Comparison of ENCODE assay signal across 20 mouse cellular contexts in genomic region chr14:60984266-60984665, GRCm38 (mm10).
A peak's percentile ranks its signal among the peaks of the same experiment; 100 is the strongest.
DNase-seq lines count a peak whose midpoint lies in the region; ATAC-seq and TF ChIP-seq lines count a peak whose summit lies in the region.
"Had no signal": no experiment of that assay in that cellular context is flagged by ENCODE, and none has a peak within 500 bp of the region (broad histone marks: within the 10 kb centered on the region; RNA-seq: fewer than 3 reads in every experiment).

No protein-coding gene starts in this region.

- ATAC-seq in forebrain, embryonic 14.5 days = no peak
- no peak for ATAC-seq in forebrain, postnatal 0 days
- ATAC-seq in liver, embryonic 11.5 days (replicated peaks; ENCODE audit: low FRiP score) = no peak
- ATAC-seq in neural tube, embryonic 13.5 days (ENCODE audit: low read depth) = no peak
- no peak for ATAC-seq in neural tube, embryonic 15.5 days (ENCODE audit: low FRiP score)

- no peaks in the 10 kb centered on the region for H3K27me3 ChIP-seq in forebrain, embryonic 14.5 days (replicated peaks; ENCODE audit: control insufficient read depth, insufficient read depth, low read length)
- no peaks in the 10 kb centered on the region for H3K27me3 ChIP-seq in forebrain, postnatal 0 days (ENCODE audit: insufficient read depth, low read length)
- H3K27me3 ChIP-seq in liver, adult 2 months (ENCODE audit: control insufficient read depth, insufficient read depth, low read length) = no peaks in the 10 kb centered on the region
- H3K27me3 ChIP-seq in liver, embryonic 11.5 days (replicated peaks; ENCODE audit: control insufficient read depth, insufficient read depth, low read length) = no peaks in the 10 kb centered on the region
- H3K27me3 ChIP-seq in neural tube, embryonic 13.5 days = no peaks in the 10 kb centered on the region
- H3K27me3 ChIP-seq in neural tube, embryonic 15.5 days (replicated peaks) = no peaks in the 10 kb centered on the region
- H3K27me3 ChIP-seq: CH12.LX; heart, embryonic 13.5 days; liver, embryonic 13.5 days had no signal

- H3K79me2 ChIP-seq in liver, adult 2 months (ENCODE audit: control insufficient read depth, insufficient read depth, low read length) = no peaks in the 10 kb centered on the region

- TF ChIP-seq CTCF in forebrain, postnatal 0 days (IDR thresholded peaks at IDR 0.05; ENCODE audit: low read depth) = no peak
- no peak for TF ChIP-seq CTCF in liver, adult 2 months (IDR thresholded peaks at IDR 0.05; ENCODE audit: low read depth, low read length)

- peaks cover 32% of the 10 kb centered on the region for H3K4me1 ChIP-seq in forebrain, embryonic 14.5 days (ENCODE audit: control insufficient read depth, insufficient read depth, low read length)
- H3K4me1 ChIP-seq in forebrain, postnatal 0 days (ENCODE audit: insufficient read depth) = 0 out of 2 replicates have a peak, but pooled peaks cover 3% of the 10 kb centered on the region
- peaks cover 14% of the 10 kb centered on the region for H3K4me1 ChIP-seq in liver, adult 2 months (ENCODE audit: control insufficient read depth, insufficient read depth, low read length)
- peaks cover 5% of the 10 kb centered on the region for H3K4me1 ChIP-seq in liver, embryonic 11.5 days (replicated peaks; ENCODE audit: control insufficient read depth, insufficient read depth, low read length)
- peaks cover 42% of the 10 kb centered on the region for H3K4me1 ChIP-seq in neural tube, embryonic 13.5 days (replicated peaks)
- H3K4me1 ChIP-seq in neural tube, embryonic 15.5 days = peaks cover 22% of the 10 kb centered on the region

- no peak for TF ChIP-seq POLR2A in liver, adult 2 months (IDR thresholded peaks at IDR 0.05; ENCODE audit: extremely low read depth, insufficient read depth, low read length)

- WGBS in forebrain, embryonic 14.5 days = 63% methylated on average over 6 of the region's 6 CpGs
- WGBS in forebrain, postnatal 0 days = 57% methylated on average over 6 of the region's 6 CpGs
- 34% methylated on average over 6 of the region's 6 CpGs for WGBS in liver, adult 2 months
- 52% methylated on average over 6 of the region's 6 CpGs for WGBS in liver, embryonic 11.5 days
- WGBS in neural tube, embryonic 13.5 days = 41% methylated on average over 6 of the region's 6 CpGs
- WGBS in neural tube, embryonic 15.5 days = 43% methylated on average over 6 of the region's 6 CpGs

- H3K9ac ChIP-seq in forebrain, embryonic 14.5 days (ENCODE audit: low read length) = no peak overlapping the region; the same call in 1 of the 2 replicates
- H3K9ac ChIP-seq in forebrain, postnatal 0 days = no peak overlapping the region
- no peak overlapping the region for H3K9ac ChIP-seq in liver, adult 2 months (ENCODE audit: low read depth, low read length)
- H3K9ac ChIP-seq in liver, embryonic 11.5 days (ENCODE audit: low read depth, low read length) = no peak overlapping the region
- no peak overlapping the region for H3K9ac ChIP-seq in neural tube, embryonic 13.5 days
- no peak overlapping the region for H3K9ac ChIP-seq in neural tube, embryonic 15.5 days (replicated peaks)
- H3K9ac ChIP-seq: heart, embryonic 13.5 days; liver, embryonic 13.5 days had no signal

- peak; percentile 6 for DNase-seq in forebrain, embryonic 14.5 days (ENCODE audit: low spot score)
- DNase-seq in forebrain, postnatal 0 days = no peak
- peak; percentile 71 for DNase-seq in liver, adult 2 months (ENCODE audit: extremely low read depth, low read depth, low spot score)
- no peak for DNase-seq in liver, embryonic 11.5 days (ENCODE audit: low spot score)
- no peak for DNase-seq in neural tube, embryonic 10.5 days (ENCODE audit: extremely low spot score, low spot score)
- DNase-seq in heart, adult 9 months (ENCODE audit: low spot score in 2 of 2) = no peak
- DNase-seq: cerebellum, adult 11 months; cerebellum, postnatal 14 days; heart, postnatal 36 days; kidney, adult 11 months; kidney, postnatal 10 days; layer of hippocampus, adult 9-11 months; liver, embryonic 13.5 days; midbrain, embryonic 14.5 days; thymus, adult 2 months had no signal

- no peaks in the 10 kb centered on the region for H3K36me3 ChIP-seq in forebrain, embryonic 14.5 days (ENCODE audit: control insufficient read depth, insufficient read depth, low read length)
- no peaks in the 10 kb centered on the region for H3K36me3 ChIP-seq in forebrain, postnatal 0 days (ENCODE audit: insufficient read depth)
- no peaks in the 10 kb centered on the region for H3K36me3 ChIP-seq in liver, adult 2 months (ENCODE audit: control insufficient read depth, insufficient read depth, low read length)
- no peaks in the 10 kb centered on the region for H3K36me3 ChIP-seq in liver, embryonic 11.5 days (ENCODE audit: control insufficient read depth, insufficient read depth, low read length)
- H3K36me3 ChIP-seq in neural tube, embryonic 13.5 days = no peaks in the 10 kb centered on the region
- H3K36me3 ChIP-seq in neural tube, embryonic 15.5 days = no peaks in the 10 kb centered on the region
- H3K36me3 ChIP-seq: liver, embryonic 13.5 days had no signal

- H3K27ac ChIP-seq in forebrain, embryonic 14.5 days (ENCODE audit: low read depth, low read length) = peak overlapping the region; percentile 49; the same call in 1 of the 2 replicates
- H3K27ac ChIP-seq in forebrain, postnatal 0 days (ENCODE audit: low read depth, low read length) = no peak overlapping the region
- H3K27ac ChIP-seq in liver, adult 2 months (replicated peaks; ENCODE audit: insufficient read depth, low read depth, low read length) = no peak overlapping the region
- no peak overlapping the region for H3K27ac ChIP-seq in liver, embryonic 11.5 days (ENCODE audit: low read depth, low read length)
- H3K27ac ChIP-seq in neural tube, embryonic 13.5 days (replicated peaks) = peak overlapping the region; percentile 34
- peak overlapping the region; percentile 51; the same call in 1 of the 2 replicates for H3K27ac ChIP-seq in neural tube, embryonic 15.5 days (replicated peaks)
- H3K27ac ChIP-seq: heart, embryonic 13.5 days; liver, embryonic 13.5 days; macrophage had no signal

- no peak overlapping the region for H3K4me2 ChIP-seq in forebrain, embryonic 14.5 days (ENCODE audit: low read length)
- no peak overlapping the region for H3K4me2 ChIP-seq in forebrain, postnatal 0 days (ENCODE audit: low read depth)
- no peak overlapping the region for H3K4me2 ChIP-seq in liver, embryonic 11.5 days
- H3K4me2 ChIP-seq in neural tube, embryonic 13.5 days = no peak overlapping the region
- no peak overlapping the region for H3K4me2 ChIP-seq in neural tube, embryonic 15.5 days
- H3K4me2 ChIP-seq: heart, embryonic 13.5 days; liver, embryonic 13.5 days had no signal

- H3K9me3 ChIP-seq in forebrain, embryonic 14.5 days (replicated peaks; ENCODE audit: control insufficient read depth, low read length) = no peaks in the 10 kb centered on the region
- H3K9me3 ChIP-seq in forebrain, postnatal 0 days (ENCODE audit: low read length) = no peaks in the 10 kb centered on the region
- H3K9me3 ChIP-seq in liver, embryonic 11.5 days (ENCODE audit: control insufficient read depth, low read length) = no peaks in the 10 kb centered on the region
- no peaks in the 10 kb centered on the region for H3K9me3 ChIP-seq in neural tube, embryonic 13.5 days
- H3K9me3 ChIP-seq in neural tube, embryonic 15.5 days (replicated peaks) = no peaks in the 10 kb centered on the region
- H3K9me3 ChIP-seq: heart, embryonic 13.5 days; liver, embryonic 13.5 days had no signal

- H3K4me3 ChIP-seq in forebrain, embryonic 14.5 days (ENCODE audit: low read depth, low read length) = no peak overlapping the region
- H3K4me3 ChIP-seq in forebrain, postnatal 0 days (ENCODE audit: low read depth, low read length) = no peak overlapping the region
- H3K4me3 ChIP-seq in liver, adult 2 months (ENCODE audit: insufficient read depth, low read depth, low read length) = no peak overlapping the region
- H3K4me3 ChIP-seq in liver, embryonic 11.5 days (ENCODE audit: low read depth, low read length) = no peak overlapping the region
- no peak overlapping the region for H3K4me3 ChIP-seq in neural tube, embryonic 13.5 days
- no peak overlapping the region for H3K4me3 ChIP-seq in neural tube, embryonic 15.5 days (replicated peaks)
- H3K4me3 ChIP-seq: heart, embryonic 13.5 days; liver, embryonic 13.5 days had no signal

Comparison
In these comparisons a context has a peak if more than half of its experiments do, and no peak if none do; other contexts are left out.
1. DNase-seq: peak in forebrain, embryonic 14.5 days (single experiment) and liver, adult 2 months (single experiment); none in forebrain, postnatal 0 days (single experiment), liver, embryonic 11.5 days (single experiment), neural tube, embryonic 10.5 days (single experiment) and heart, adult 9 months (0 of 2).
2. H3K27ac ChIP-seq: peak in forebrain, embryonic 14.5 days (single experiment), neural tube, embryonic 13.5 days (single experiment) and neural tube, embryonic 15.5 days (single experiment); none in forebrain, postnatal 0 days (single experiment), liver, adult 2 months (single experiment) and liver, embryonic 11.5 days (single experiment).